Mouse (Mus musculus) heart, embryonic 16.5 days (tissue): Measurements from ENCODE around the gene Iqcf1. TPM values are rescaled to one million over a fixed set of nuclear protein-coding genes. Genes with fewer than 3 reads are reported as not detected.

Experiments used
- ATAC-seq: fragments of 200-750 bp; cut with Nextera tagmentation; replicated peaks from 2 replicates; pipeline ENCODE4 v1.8.0; 2017; ENCODE audit warnings: moderate number of reproducible peaks; ENCODE audit not compliant: insufficient read depth, low FRiP score; ENCODE audit errors: extremely low read depth
- H3K27ac ChIP-seq: fragments of 300-500 bp; sonication (generic); 2 replicates; pipeline ENCODE4 v1.5.1; 2014; ENCODE audit warnings: mild to moderate bottlenecking, low read length, control low read depth, moderate library complexity
- H3K27me3 ChIP-seq: fragments of 300-500 bp; sonication (generic); 2 replicates; pipeline ENCODE4 v1.6.1; 2014; ENCODE audit warnings: low read length, mixed read lengths; ENCODE audit not compliant: control insufficient read depth, insufficient read depth
- H3K36me3 ChIP-seq: fragments of 300-500 bp; sonication (generic); 2 replicates; pipeline ENCODE4 v1.6.1; 2014; ENCODE audit not compliant: control insufficient read depth, insufficient read depth
- H3K4me1 ChIP-seq: fragments of 300-500 bp; sonication (generic); 2 replicates; pipeline ENCODE4 v1.6.1; 2014; ENCODE audit warnings: low read length, mixed read lengths; ENCODE audit not compliant: control insufficient read depth, insufficient read depth
- H3K4me2 ChIP-seq: fragments of 300-500 bp; sonication (generic); 2 replicates; pipeline ENCODE4 v1.6.1; 2014; ENCODE audit warnings: low read depth, mild to moderate bottlenecking, control low read depth, low read length
- H3K4me3 ChIP-seq: fragments of 300-500 bp; sonication (generic); 2 replicates; pipeline ENCODE4 v1.5.1; 2014; ENCODE audit warnings: mild to moderate bottlenecking, control low read depth, low read length
- H3K9ac ChIP-seq: fragments of 300-500 bp; sonication (generic); 2 replicates; pipeline ENCODE4 v1.6.1; 2014; ENCODE audit warnings: low read length, control low read depth
- H3K9me3 ChIP-seq: fragments of 300-500 bp; sonication (generic); replicated peaks from 2 replicates; pipeline ENCODE4 v1.6.1; 2016; ENCODE audit warnings: low read length; ENCODE audit not compliant: control insufficient read depth
- WGBS: fragments of 180-500 bp; shearing (Covaris S2); extraction: QIAGEN DNeasy Blood & Tissue Kit; methylation state at CpG from one replicate; pipeline ENCODE4 v1.1.7; 2014; 5-methylcytosine and 5-hydroxymethylcytosine counted together
- polyA plus RNA-seq: library from polyadenylated mRNA; unstranded; fragments of >200 nt; fragmentation: Nextera tagmentation; extraction: Ambion mirVana; gene quantifications from 2 replicates; pipeline ENCODE4 v1.2.1, GENCODE M21; 2015

Iqcf1 gene
- polyA plus RNA-seq, 1 experiment from 2014 or later: not detected

DNA sequence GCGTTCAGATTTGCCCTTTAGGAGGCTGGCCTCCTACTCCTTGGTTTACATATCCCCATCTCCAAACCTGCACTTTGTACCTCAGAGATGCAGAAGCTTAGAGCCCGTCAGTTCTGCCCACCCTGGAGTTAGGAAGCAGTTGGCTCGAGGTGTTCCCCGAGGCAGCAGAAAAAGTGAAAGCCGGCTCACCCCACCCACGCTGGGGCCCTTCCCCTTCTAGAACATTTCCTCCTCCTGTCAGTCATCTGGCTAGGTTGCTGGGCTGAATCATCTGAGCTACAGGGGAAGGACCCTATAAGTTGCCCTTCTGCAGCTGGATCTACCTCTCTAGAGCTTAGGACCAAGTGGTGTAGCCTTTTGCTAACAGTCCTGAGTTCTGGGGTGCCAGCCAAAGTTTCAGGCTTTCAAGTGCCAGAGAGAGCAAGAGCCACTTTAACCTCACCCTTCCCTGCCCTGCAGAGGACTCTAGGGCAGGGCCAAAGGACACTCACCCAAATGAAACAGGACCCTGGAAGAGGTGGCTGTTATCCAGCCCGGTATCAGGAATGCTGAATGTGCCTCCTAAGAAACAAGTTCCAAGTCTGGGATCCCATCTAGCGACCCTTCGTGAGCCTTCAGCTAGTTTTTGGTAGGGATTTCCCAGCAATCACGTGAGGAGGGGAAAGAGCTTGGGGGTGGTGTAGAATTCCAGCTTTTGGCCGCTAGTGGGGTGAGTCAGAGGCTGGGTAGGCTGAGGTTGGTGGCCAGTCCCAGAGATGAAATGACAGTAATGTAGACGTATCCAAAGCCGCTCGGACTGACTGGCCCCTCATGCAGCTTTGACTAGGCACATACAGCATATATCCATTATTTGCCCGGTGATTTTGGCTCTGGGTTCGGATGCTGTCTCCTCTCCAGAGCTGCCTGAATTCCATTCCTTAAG is 23.5 kb upstream of the Iqcf1 start:
- peak overlapping the region; percentile 63 for H3K4me2 ChIP-seq
- 21% methylated on average over 16 of the region's 16 CpGs for WGBS
- H3K27me3 ChIP-seq: no peaks in the 10 kb centered on the region
- H3K9me3 ChIP-seq: no peaks in the 10 kb centered on the region
- H3K4me1 ChIP-seq: peaks cover 27% of the 10 kb centered on the region
- H3K27ac ChIP-seq: peak overlapping the region; percentile 78
- H3K36me3 ChIP-seq: peaks cover 7% of the 10 kb centered on the region
- ATAC-seq: peak; percentile 13
- peak overlapping the region; percentile 34 for H3K4me3 ChIP-seq
- peak overlapping the region; percentile 64 for H3K9ac ChIP-seq

GRCm38 (mm10) chr9:106476924-106477484 is 22.8 kb upstream of the Iqcf1 start, which contains the start of gene Parp3:
Parp3 (minus strand) TSS chr9:106476949.
- Histone ChIP-seq H3K9ac (peak within 1 kb of the TSS; percentile 64), H3K27me3 (no peaks in the 10 kb centered on the region)
- ATAC-seq: peak; percentile 98

GRCm38 (mm10) chr9:106477649-106478048 is 22.1 kb upstream of the Iqcf1 start:
- no peak overlapping the region for H3K27ac ChIP-seq
- peaks cover 13% of the 10 kb centered on the region for H3K36me3 ChIP-seq
- H3K4me3 ChIP-seq: peak overlapping the region; percentile 62
- no peak for ATAC-seq
- WGBS: 1% methylated on average over 16 of the region's 16 CpGs
- H3K9ac ChIP-seq: peak overlapping the region; percentile 62
- no peaks in the 10 kb centered on the region for H3K9me3 ChIP-seq
- H3K27me3 ChIP-seq: no peaks in the 10 kb centered on the region
- peaks cover 27% of the 10 kb centered on the region for H3K4me1 ChIP-seq
- H3K4me2 ChIP-seq: peak overlapping the region; percentile 99

More at GRCm38 (mm10) chr9:106476924-106477484, 22.8 kb upstream of the Iqcf1 start, which contains the start of gene Parp3:
- H3K4me2 ChIP-seq: peak within 1 kb of the TSS; percentile 99
- 0% methylated on average over 41 of the region's 41 CpGs for WGBS
- peaks cover 27% of the 10 kb centered on the region for H3K4me1 ChIP-seq
- H3K27ac ChIP-seq: peak within 1 kb of the TSS; percentile 78
- peak within 1 kb of the TSS; percentile 62 for H3K4me3 ChIP-seq
- H3K9me3 ChIP-seq: no peaks in the 10 kb centered on the region
- peaks cover 13% of the 10 kb centered on the region for H3K36me3 ChIP-seq

DNA sequence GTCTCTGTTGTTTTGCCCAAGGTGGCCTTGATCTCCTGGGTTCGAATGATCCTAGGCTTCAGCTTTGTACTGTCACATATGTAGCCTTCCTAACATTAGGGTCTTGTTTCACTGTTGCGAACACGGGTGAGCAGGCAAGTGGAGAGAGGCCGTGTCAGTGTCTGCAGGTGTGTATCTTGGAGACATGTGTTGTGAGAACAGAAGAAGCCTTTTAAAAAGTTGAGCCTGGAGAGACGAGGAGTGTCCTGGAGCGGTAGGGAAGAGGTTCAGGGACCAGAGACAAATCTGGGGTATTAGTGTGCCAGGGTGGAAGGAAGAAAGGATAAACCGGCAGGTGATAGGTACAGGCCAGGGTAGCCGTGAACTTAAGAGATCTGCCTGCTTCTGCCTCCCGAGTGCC is 21.7 kb upstream of the Iqcf1 start:
- no peak for ATAC-seq
- peak overlapping the region; percentile 62 for H3K9ac ChIP-seq
- peaks cover 27% of the 10 kb centered on the region for H3K4me1 ChIP-seq
- peak overlapping the region; percentile 62 for H3K4me3 ChIP-seq
- H3K27ac ChIP-seq: no peak overlapping the region
- no peaks in the 10 kb centered on the region for H3K9me3 ChIP-seq
- H3K36me3 ChIP-seq: peaks cover 18% of the 10 kb centered on the region
- peak overlapping the region; percentile 99 for H3K4me2 ChIP-seq
- no peaks in the 10 kb centered on the region for H3K27me3 ChIP-seq
- 69% methylated on average over 9 of the region's 9 CpGs for WGBS

DNA sequence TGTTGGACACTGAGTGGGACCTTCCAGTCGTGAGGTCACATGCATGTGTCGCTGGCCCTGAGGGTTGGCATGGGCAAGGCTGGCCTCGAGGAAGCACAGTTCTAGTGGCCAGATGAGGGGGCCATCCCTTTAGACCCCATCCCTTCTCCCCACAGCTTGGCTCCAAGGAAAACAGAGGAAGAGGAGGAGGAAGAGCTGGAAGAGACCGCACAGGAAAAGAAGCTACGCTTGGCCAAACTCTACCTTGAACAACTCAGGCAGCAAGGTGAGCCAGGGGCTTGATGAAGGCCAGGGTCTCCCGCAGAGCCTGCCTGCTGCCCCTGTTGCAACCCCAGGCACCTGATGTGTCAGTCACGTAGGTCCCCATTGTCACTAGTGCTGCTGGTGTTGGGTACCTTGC is 19.2 kb upstream of the Iqcf1 start:
- Histone ChIP-seq H3K4me2 (no peak overlapping the region), H3K4me3 (no peak overlapping the region), H3K4me1 (peaks cover 20% of the 10 kb centered on the region), H3K27ac (no peak overlapping the region), H3K9me3 (no peaks in the 10 kb centered on the region), H3K36me3 (peaks cover 35% of the 10 kb centered on the region), H3K9ac (no peak overlapping the region), H3K27me3 (no peaks in the 10 kb centered on the region)
- ATAC-seq: no peak
- WGBS: 84% methylated on average over 7 of the region's 7 CpGs

GRCm38 (mm10) chr9:106481075-106481474 is 18.7 kb upstream of the Iqcf1 start:
- H3K36me3 ChIP-seq: peaks cover 35% of the 10 kb centered on the region
- no peak for ATAC-seq
- no peak overlapping the region for H3K4me3 ChIP-seq
- H3K27me3 ChIP-seq: no peaks in the 10 kb centered on the region
- H3K4me1 ChIP-seq: peaks cover 15% of the 10 kb centered on the region
- no peak overlapping the region for H3K4me2 ChIP-seq
- no peak overlapping the region for H3K9ac ChIP-seq
- H3K27ac ChIP-seq: no peak overlapping the region
- 89% methylated on average over 15 of the region's 15 CpGs for WGBS
- H3K9me3 ChIP-seq: no peaks in the 10 kb centered on the region

GRCm38 (mm10) chr9:106481676-106482075 is 18.1 kb upstream of the Iqcf1 start:
- H3K27ac ChIP-seq: no peak overlapping the region
- H3K9me3 ChIP-seq: no peaks in the 10 kb centered on the region
- H3K9ac ChIP-seq: no peak overlapping the region
- H3K4me1 ChIP-seq: peaks cover 9% of the 10 kb centered on the region
- H3K36me3 ChIP-seq: peaks cover 35% of the 10 kb centered on the region
- WGBS: 89% methylated on average over 13 of the region's 13 CpGs
- no peak for ATAC-seq
- H3K27me3 ChIP-seq: no peaks in the 10 kb centered on the region
- no peak overlapping the region for H3K4me2 ChIP-seq
- no peak overlapping the region for H3K4me3 ChIP-seq

DNA sequence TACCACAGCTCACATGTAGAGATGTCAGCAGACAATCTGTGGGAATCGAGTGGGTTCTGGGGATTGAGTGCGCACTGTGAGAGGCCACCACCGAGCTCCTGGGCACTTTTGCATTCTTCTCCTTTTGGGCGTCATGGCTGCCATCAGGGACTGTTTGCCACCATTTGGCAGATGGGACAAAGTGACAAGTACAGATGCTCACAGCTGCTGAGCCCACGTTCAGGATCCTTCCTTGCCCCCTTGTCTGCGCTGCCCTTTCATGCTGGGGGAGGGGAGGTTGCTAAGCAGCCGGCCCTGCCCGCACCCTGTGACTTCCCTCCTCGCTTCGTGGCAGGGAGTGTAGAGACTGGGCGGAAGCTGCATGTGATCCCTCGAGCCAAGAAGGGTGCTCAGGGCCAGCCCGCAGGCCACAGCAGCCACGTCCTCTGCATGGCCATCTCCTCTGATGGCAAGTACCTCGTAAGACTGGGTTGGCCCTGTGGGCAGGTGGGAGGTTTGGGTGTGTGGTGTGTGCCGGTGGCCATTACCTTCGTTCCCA is 17.1 kb upstream of the Iqcf1 start:
- WGBS: 84% methylated on average over 17 of the region's 17 CpGs
- no peak for ATAC-seq
- peaks cover 35% of the 10 kb centered on the region for H3K36me3 ChIP-seq
- no peak overlapping the region for H3K4me2 ChIP-seq
- H3K4me3 ChIP-seq: no peak overlapping the region
- H3K4me1 ChIP-seq: peaks cover 7% of the 10 kb centered on the region
- H3K27ac ChIP-seq: no peak overlapping the region
- H3K27me3 ChIP-seq: no peaks in the 10 kb centered on the region
- H3K9me3 ChIP-seq: no peaks in the 10 kb centered on the region
- H3K9ac ChIP-seq: no peak overlapping the region

DNA sequence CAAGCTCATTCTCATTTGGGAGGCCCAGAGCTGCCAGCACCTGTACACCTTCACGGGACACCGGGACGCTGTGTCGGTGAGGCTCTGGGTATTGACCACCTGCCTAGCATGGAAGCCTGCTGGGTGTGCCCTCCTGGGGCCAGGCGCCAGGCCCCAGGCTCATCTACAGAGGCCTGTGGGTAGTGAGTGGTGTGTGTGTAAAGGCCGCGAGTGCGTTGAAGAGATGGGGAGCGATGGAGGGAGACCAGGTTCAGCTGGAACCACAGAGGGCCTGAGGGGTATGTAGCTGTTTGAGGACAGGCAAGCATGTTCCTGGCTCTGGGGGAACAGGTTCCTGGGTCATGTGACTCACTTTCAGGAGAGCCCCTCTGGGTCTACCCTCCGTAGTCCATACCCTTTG is 16.6 kb upstream of the Iqcf1 start:
- no peak overlapping the region for H3K27ac ChIP-seq
- no peak overlapping the region for H3K9ac ChIP-seq
- no peaks in the 10 kb centered on the region for H3K9me3 ChIP-seq
- WGBS: 91% methylated on average over 10 of the region's 10 CpGs
- H3K4me3 ChIP-seq: no peak overlapping the region
- no peaks in the 10 kb centered on the region for H3K27me3 ChIP-seq
- no peak overlapping the region for H3K4me2 ChIP-seq
- ATAC-seq: no peak
- H3K4me1 ChIP-seq: peaks cover 2% of the 10 kb centered on the region
- peaks cover 35% of the 10 kb centered on the region for H3K36me3 ChIP-seq
